Mouse (Mus musculus): Measurements from ENCODE around the gene Herpud1.
A peak's percentile ranks its signal among the peaks of the same experiment; 100 is the strongest.

The Herpud1 gene

DNA sequence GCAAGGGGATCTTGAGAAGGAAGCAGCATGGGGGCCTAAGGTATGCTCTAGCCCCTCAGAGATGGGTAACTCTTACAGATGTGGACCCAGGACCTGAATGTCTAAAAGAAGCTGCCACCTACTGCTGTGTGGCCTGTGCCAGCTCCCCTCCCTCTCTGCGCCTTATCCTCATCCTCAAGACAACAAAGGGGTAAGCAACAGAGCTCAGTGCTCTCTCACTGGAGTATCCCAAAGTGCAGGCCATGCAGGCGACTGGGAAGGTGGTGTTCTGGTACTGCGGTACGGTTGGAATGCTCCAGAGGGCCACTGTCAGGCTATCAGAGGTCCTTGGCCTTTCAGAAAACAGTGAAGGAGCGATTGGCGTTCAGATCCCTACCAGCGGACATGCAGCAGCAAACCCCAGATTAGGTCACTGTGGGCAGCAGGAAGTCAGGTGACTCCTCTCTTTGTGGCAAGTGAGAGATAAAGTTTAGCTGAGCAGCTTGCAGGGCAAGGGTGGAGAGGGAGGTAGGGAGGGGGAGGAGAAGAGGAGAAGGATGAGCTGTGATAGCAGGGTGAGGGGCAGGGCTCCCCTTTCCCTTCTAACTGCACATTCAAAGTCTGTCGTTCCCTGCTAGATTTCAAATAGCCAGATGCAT is 22.3 kb downstream of the Herpud1 start:
- no peak for DNase-seq (ENCODE audit: low read depth)

DNA sequence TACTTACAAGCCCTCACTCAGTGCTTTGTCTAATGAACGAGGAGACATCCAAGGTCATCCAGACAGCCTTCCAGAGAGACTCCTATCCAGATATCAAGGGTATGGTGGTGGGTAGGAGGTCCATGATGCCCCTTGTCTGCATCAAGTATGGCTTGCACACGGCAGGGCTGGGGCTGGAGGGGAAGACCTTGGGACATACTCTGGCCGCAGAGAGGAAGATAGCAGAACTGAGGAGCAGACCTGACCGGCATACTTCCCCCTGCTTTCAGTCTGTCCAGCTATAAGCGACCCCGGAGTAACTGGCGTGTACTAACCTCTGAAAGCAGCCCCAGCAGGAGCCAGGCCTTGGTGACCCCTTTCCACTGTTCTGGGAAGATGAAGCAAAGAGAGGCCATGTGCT is 23.3 kb downstream of the Herpud1 start:
- DNase-seq (ENCODE audit: low read depth): no peak

DNA sequence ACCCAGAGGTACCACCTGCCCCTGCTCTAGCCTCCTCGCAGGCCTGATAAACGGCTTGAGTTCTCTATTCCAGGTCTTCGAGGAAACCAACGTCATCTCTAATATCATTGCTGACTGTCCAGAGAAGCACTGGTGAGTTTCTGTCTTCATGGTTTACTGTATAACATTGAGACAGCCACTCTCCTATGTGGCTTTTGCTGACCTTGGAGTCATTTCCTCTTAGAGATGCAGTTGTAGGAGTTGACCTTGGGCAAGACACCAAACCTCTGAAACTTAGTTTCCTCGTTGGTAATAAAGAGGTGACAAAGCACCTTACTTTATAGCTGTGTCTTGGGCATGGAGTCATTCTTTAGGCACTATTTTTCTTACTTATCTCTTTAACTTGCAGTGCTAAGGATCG is 26.3 kb downstream of the Herpud1 start:
- no peak for DNase-seq (ENCODE audit: low read depth)

DNA sequence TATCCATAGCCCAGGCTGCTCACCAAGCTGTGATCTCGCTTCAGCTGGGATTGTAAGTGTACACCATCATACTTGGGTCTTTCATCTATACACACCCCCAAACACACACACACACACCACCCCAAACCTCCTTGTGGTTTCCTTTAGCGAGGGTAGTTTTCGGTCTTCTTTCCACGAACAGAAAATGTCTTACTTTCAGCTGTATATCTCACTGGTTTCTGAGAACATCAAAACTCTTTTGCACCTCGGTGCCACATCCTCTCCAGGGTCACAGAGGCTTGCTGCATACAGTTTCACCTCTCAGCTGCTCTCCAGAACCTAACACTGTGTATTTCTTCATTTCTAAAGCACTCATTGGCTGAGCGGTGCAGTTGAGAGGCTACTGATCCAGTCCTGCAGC is 27.3 kb downstream of the Herpud1 start:
- DNase-seq (ENCODE audit: low read depth): no peak

DNA sequence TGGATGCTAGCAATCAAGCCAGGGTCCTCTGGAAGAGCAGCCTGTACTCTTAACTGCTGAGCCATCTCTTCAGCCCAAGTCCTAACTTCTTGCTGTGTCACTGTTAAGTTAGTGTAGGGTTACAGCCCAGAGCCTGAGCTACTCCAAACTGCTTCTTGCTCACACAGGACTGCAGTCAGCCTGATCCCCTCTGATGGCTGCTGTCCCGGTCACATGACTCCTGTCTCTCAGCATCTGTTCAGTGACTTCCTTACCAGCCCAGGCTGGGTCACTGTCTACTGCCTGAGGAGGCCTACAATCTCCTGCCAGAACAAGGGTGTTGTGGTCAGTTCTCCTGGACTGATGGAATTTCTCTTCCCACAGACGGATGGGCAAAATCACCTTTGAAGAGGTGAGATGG is 29.0 kb downstream of the Herpud1 start:
- no peak for DNase-seq (ENCODE audit: low read depth)

DNA sequence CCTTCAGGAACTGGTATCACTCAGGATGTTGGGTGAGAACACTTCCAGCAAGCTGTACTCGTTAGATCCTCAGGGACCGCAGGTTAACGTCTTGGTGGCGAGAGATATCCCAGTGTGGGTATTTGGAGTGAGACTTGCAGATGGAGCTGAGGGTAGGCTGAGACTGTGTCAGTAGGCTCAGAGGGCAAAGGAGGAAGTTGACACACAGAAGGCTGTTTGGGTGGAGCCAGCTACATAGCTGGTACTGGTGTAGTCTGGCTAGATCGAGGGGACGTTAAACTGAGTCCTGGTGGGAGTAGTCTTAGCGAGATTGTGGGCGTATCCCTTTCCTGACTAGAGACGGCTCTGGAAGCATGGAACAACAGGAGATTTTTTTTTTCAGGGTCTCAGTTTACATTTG is 31.8 kb downstream of the Herpud1 start:
- DNase-seq (ENCODE audit: low read depth): no peak

DNA sequence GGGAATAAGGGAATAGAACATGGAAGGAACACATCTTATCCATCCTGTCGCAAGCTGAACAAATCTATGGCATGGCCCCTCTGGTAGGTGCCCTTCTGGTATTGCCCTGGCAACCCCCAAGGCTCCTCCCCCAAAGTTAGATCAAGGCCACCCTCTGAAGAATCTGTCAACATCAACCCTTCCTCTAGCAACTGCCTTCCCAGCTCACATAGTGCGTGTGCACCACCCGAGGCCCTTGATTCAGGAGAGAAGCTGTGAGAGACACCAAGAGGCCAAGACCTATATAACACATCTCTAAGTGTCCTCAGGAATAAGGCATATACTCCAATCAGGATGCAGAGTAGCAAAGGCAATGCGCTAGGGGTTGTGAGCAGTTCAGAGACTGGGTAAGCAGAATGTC is 36.0 kb downstream of the Herpud1 start:
- DNase-seq (ENCODE audit: low read depth): no peak

DNA sequence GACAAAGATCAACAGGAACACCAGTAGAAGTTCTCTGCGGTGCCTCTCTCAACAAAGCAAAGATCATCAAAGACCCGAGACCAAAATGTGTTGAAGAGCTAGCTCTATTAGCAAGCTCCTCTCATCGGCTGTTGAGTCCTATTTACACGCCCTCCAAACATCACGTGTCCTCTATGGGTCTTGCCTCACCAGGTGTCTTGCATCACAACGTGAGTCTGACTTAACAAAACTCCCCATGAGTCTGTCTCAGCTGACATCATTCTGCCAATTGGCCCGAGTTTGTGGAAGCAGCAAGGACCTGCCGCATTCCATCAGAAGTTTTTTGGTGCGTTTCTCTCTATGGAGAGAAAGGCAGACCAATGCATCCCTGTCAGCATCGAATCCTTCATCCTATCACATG is 41.7 kb downstream of the Herpud1 start:
- DNase-seq (ENCODE audit: low read depth): no peak

DNA sequence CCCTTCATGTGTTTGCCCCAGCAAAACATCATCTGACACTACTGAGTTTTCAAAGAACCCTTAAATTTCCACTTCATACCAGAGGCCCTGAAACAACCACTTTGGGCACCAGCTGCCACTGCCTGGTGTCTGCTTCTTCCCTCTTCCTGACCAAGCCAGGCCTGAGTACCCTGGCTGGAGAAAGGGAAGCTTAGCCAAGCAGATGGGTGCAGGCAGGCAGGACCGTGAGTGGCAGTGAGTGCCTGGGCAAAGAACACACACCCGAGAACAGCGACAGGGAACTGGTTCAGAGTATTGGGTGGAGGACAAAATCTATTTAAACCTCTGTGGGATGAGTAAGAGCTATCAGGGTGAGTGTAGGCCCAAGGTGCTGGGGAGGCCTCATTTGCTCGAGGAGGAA is 42.2 kb downstream of the Herpud1 start:
- no peak for DNase-seq (ENCODE audit: low read depth)

DNA sequence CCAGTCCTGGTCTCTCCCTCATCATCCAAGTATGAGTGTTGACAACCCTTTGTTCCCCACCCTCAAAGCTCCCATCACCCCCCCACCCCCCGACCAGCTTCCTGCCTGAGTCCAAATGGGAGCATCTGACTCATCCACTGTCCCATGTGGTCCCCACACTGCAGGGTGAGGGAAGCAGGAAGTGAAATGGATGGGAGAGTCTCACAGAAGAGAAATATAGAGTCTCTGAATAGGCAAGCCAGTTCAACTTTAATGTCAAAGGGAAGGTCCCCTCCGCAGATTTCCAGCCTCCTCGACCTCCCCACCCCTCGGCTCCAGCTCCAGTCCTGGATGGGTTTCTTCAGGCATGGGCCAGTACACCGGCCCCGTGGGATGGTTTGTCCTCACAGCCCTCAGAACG is 43.1 kb downstream of the Herpud1 start:
- DNase-seq (ENCODE audit: low read depth): no peak

DNA sequence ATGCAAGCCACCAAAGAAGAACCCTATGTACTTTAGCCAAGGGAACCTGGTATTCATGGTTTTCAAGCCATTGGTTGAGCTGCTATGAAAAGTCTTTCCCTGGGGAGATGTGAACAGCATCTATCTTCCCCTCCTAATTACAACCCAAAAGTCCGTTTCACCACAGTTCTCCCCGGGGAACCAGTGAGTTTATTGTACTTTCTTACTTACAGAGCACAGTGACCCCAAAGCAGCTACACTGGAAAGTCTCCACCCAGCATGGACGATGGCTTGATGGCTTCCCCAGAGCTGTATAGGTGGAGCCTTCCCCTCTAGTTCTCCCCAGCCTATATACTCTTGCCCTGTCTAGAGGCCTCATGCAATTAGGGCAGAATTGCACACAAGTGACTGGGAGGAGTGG is 46.0 kb downstream of the Herpud1 start:
- no peak for DNase-seq (ENCODE audit: low read depth)

DNA sequence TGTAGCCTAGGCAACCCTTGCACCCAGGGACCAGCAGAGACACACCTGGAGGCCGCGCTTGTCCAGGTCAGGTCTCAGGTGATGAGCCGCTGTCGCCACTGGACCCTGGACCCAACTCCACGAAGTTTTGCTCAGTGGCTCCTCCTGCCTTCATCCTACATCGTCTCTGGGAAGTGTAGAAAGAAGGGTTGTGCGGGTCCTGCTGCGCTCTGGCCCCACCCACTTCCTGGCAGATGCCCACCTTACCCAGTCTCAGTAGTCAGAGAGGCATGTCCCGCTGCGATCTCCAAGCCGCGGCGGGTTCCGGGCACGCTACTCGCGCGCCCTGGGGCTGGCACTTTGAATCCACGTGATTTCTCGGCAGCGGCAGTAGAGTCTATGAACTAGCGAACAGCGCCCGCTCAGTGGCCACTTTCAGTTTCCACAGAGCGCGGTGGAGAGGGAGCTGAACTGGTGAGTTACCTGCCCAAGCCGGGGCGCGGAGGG is 47.8 kb downstream of the Herpud1 start, which contains the start of gene Nlrc5:
TSS of gene Nlrc5 (plus strand) at position 376 of the 486 bp plus-strand sequence.
- peak; percentile 29 for DNase-seq (ENCODE audit: low read depth)

DNA sequence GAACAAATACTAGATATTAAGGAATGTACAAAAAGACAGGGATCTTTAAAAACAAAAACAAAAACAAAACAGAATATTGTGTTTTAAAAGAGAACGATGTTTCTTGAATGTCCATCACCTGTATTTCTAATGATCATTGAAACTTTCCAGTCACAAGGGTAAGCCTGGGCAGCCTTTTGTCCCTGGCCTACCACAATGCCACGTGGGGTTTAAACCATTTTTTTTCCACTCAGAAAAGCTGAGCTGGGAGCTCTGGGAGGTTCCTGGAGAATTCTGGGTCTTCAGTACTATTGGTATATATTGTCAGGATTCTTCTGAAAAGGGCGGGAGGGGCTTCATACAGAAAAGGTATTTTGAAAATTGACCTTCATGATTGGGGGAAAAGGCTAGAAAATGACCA is 48.7 kb downstream of the Herpud1 start:
- no peak for DNase-seq (ENCODE audit: low read depth)

DNA sequence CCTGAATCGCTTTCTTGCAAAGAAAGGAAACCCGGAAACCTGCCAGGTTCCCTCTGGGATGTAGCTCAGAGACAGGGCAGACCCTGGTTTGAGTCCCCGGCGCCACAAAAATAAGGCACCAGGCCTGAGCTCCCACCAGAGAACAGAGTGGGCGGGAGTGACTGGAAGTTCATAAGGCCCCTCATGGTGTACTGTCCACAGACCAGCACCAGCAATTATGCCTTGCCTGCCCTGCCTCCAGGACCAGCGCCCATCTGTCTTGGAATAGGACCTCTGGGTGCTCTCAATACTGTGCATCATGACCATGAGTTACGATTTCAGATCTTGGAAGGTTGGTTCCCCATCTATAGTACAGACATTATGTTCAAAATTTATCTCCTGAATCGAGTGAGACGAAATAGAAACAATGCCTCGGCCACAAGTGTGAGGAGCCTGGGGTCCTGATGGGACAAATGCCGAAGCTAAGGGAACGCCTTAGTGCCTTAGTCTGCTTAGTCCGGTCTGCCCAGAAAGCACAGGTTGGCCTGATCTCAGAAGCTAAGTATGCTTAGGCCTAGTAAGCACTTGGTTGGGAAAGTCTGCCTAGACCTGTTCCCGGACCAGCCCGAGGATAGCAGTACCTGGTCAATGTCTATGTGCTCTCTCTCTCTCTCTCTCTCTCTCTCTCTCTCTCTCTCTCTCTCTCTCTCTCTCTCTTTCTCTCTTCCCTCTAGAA is 49.3 kb downstream of the Herpud1 start:
- no peak for DNase-seq (ENCODE audit: low read depth)

DNA sequence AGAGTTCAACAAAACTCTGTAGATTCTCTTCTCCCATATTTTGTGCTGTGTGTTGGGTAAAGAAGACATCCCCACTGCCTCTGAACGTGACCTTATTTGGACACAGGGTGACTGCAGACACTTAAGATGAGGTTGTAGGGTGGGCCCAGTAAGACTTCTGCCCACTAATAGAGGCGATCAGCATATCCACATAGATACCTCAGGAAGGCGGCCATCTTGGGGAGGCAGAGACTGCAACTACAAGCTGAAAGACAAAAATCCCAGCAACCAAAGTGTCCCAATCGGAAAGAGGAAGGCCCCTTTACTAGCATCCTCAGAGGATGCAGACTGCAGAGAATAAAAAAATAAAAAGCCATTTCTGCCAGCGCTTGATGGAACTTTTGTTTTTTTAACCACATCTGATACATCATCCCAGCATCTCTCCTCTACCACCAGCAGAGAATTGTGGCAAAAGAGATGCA is 49.9 kb downstream of the Herpud1 start:
- no peak for DNase-seq (ENCODE audit: low read depth)

DNA sequence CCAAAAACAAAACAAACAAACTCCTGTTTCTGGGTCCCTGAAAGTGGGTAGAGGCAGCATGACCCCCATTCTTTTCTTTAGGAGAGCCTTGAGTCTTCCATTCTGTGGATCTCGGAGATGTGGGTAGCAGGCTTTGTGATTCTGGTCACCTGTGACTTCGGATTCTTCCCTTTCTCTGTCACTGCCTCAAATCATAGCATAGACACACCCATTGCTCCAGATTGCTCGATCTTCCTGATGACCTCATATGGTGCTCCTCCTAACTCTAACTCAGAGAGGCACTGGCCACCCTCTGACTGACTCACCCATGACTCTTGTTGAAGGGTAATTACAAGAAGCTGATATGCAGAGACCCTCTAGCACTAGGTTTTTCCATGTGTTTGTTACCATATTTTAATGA is 50.7 kb downstream of the Herpud1 start:
- DNase-seq (ENCODE audit: low read depth): no peak

DNA sequence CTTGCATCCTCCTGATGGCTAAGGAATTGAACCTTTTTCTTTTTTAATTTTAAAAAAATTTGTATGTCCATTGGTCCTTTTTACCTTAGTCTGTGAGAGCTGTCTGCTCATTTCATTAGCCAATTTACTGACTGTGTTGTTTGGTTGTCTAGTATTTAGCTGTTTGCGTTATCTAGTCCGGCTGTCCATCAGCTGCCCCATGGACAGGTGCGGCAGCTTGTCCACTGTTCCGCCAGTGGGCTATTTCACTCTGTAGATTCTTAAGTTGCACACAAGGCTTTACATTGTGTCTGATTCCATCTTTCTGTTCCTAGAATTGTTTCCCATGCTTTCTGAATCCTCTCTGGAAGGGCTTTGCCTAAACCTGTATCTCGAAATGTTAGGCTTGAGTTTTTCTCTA is 52.4 kb downstream of the Herpud1 start:
- no peak for DNase-seq (ENCODE audit: low read depth)

DNA sequence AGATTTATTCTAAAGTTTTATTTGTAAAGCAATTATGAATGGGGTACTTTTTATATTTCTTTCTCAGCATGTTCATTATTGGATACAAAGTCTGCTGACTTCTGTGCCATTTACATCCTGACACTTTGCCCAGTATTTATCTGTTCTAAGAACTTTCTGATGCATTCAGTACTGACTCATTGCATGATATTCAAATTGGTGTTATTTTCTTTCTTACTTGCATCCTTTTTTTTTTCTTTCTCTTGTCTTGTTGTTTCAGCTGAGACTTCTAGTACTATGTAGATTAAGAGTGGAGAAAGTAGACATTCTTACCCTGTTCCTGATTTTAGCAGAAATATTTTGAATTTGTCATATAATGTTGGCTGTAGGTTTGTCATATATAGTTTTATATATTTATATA is 53.5 kb downstream of the Herpud1 start:
- DNase-seq (ENCODE audit: low read depth): no peak

DNA sequence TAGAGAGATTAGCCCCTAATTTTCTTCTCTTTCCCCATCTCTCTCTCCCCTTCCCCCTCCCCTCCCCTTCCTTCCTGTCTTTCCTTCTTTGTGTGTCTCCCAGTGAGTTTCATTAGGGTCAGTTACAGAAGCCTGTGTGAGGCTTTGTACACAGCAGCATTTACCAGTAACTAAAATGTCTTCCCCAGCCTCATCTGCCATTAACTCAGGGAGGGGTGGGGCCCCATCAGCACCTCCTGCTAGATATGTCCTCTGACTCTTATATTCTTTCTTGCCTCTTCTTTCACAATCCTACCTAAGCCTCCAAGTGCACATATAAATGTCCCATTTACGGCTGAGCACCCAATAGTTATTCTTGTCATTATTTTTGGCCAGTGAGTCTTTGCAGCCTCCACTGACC is 54.2 kb downstream of the Herpud1 start:
- DNase-seq (ENCODE audit: low read depth): no peak

DNA sequence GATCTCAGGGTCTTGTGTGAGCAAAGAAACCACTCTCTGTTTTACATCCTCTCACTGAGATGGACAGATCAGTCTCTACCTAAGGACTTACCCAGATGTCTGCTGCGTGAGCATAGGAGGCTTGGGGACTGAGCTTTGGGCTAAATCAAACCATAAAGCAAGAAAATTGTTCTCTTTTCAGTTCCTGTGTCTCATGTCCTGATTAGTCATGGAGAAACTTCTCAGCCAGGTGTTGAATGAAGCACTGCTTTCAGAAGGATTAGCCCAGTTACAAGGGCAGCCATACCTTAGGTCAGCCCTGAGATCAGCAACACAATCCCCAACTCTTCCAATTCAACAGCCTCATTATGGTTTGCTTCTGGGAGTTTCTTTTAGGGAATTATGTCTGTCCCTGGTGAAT is 55.4 kb downstream of the Herpud1 start:
- no peak for DNase-seq (ENCODE audit: low read depth)

DNA sequence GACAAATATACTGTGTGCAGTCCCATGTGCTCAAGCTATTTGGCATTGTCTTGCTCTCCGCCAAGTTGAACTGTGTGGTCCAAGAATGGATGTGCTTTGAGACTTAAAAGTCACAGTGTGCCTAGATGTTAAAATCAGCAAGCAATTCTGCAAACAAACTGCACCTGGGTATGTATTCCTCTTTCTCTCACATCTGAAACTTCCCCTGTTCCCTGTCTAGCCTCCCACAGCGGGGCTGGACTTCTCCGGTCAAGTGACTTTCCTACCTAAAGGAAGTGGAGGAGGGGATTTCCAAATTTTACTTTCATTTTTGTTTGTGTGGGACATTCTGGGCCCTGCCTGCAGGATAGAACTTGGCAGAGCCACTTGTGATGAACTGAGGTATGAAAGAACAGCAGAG is 56.9 kb downstream of the Herpud1 start:
- DNase-seq (ENCODE audit: low read depth): no peak

DNA sequence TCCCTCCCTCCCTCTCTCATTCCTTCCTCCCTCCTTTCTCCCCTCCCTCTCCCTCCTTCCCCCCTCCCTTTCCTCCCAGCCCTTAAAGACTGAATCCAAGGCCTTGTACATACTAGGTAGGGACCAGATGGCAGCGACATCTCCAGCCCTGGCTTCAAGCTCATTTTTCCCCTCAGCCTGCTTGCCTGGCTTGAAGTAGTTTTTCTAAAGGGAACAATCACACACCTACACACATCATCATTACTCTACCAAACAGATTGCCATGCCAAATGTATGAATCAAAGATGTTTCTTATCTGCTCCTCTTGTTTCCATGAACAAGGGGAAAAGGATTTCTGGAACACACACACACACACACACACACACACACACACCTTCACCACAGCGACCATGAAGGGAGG is 58.2 kb downstream of the Herpud1 start:
- no peak for DNase-seq (ENCODE audit: low read depth)

Data from c-Kit-positive CD71-negative TER-119-negative erythroid progenitor cells, embryonic 14.5 days (primary cell).